Mouse (Mus musculus) forebrain, postnatal 0 days (tissue): Measurements from ENCODE around the gene Bbof1. TPM values are rescaled to one million over a fixed set of nuclear protein-coding genes. Genes with fewer than 3 reads are reported as not detected.

Experiments
- ATAC-seq: fragments of 200-750 bp; cut with Nextera tagmentation; 2 replicates; pipeline ENCODE4 v1.8.0; 2017; ENCODE audit warnings: mild to moderate bottlenecking, moderate library complexity
- DNase-seq: peaks from one replicate; pipeline ENCODE4 v3.0.0-alpha.2; 2015
- H3K27ac ChIP-seq: fragments of 300-500 bp; sonication (generic); 2 replicates; pipeline ENCODE4 v1.5.1; 2014; ENCODE audit warnings: low read depth, mild to moderate bottlenecking, antibody characterized with exemption, low read length, moderate library complexity, mixed read lengths
- H3K27me3 ChIP-seq: fragments of 300-500 bp; sonication (generic); 2 replicates; pipeline ENCODE4 v1.6.1; 2014; ENCODE audit warnings: mild to moderate bottlenecking, low read length, mixed read lengths; ENCODE audit not compliant: insufficient read depth
- H3K36me3 ChIP-seq: fragments of 300-500 bp; sonication (generic); 2 replicates; pipeline ENCODE4 v1.6.1; 2014; ENCODE audit warnings: mild to moderate bottlenecking, moderate library complexity; ENCODE audit not compliant: insufficient read depth
- H3K4me1 ChIP-seq: fragments of 300-500 bp; sonication (generic); 2 replicates; pipeline ENCODE4 v1.6.1; 2014; ENCODE audit warnings: antibody characterized with exemption; ENCODE audit not compliant: insufficient read depth
- H3K4me2 ChIP-seq: fragments of 300-500 bp; sonication (generic); 2 replicates; pipeline ENCODE4 v1.6.1; 2014; ENCODE audit warnings: low read depth, mild to moderate bottlenecking, moderate library complexity
- H3K4me3 ChIP-seq: fragments of 300-500 bp; sonication (generic); 2 replicates; pipeline ENCODE4 v1.5.1; 2014; ENCODE audit warnings: low read depth, low read length, mixed read lengths
- H3K9ac ChIP-seq: fragments of 300-500 bp; sonication (generic); 2 replicates; pipeline ENCODE4 v1.6.1; 2014; ENCODE audit warnings: mild to moderate bottlenecking
- H3K9me3 ChIP-seq: fragments of 300-500 bp; sonication (generic); 2 replicates; pipeline ENCODE4 v1.6.1; 2016; ENCODE audit warnings: low read length
- CTCF ChIP-seq: sonication (generic); IDR thresholded peaks from 2 replicates; pipeline ENCODE4 v1.5.1; 2016; ENCODE audit warnings: antibody characterized with exemption, control low read depth, low read depth
- WGBS: fragments of 180-500 bp; shearing (Covaris S2); extraction: QIAGEN DNeasy Blood & Tissue Kit; methylation state at CpG from one replicate; pipeline ENCODE4 v1.1.7; 2014; 5-methylcytosine and 5-hydroxymethylcytosine counted together
- polyA plus RNA-seq: library from polyadenylated mRNA; unstranded; fragments of >200 nt; fragmentation: Nextera tagmentation; extraction: Ambion mirVana; gene quantifications from 2 replicates; pipeline ENCODE4 v1.2.1, GENCODE M21; 2015
- total RNA-seq: library from RNA; depleted of rRNA; stranded (reverse); fragments of >200 nt; gene quantifications from 2 replicates; pipeline ENCODE4 v1.2.3, GENCODE M21; 2014

Bbof1 gene
- total and polyA plus RNA-seq, 2 experiments from 2014 or later: 3.0 TPM

GRCm38 (mm10) chr12:84416834-84417604 lies 8.1 kb downstream of the Bbof1 start, which contains the start of gene Rnf113a2:
Gene Rnf113a2, plus strand, starts transcription at chr12:84417196.
- H3K9me3 ChIP-seq: no peaks in the 10 kb centered on the region
- TF ChIP-seq CTCF: no peak
- peak within 1 kb of the TSS; percentile 63 for H3K9ac ChIP-seq
- peak within 1 kb of the TSS; percentile 63 for H3K4me3 ChIP-seq
- 3% methylated on average over 50 of the region's 50 CpGs for WGBS
- peaks cover 6% of the 10 kb centered on the region; the same call in 1 of the 2 replicates for H3K4me1 ChIP-seq
- H3K36me3 ChIP-seq: no peaks in the 10 kb centered on the region
- DNase-seq (peak; percentile 97), ATAC-seq (peak; percentile 99)
- H3K27me3 ChIP-seq: no peaks in the 10 kb centered on the region
- peak within 1 kb of the TSS; percentile 78 for H3K4me2 ChIP-seq
- peak within 1 kb of the TSS; percentile 80 for H3K27ac ChIP-seq

DNA sequence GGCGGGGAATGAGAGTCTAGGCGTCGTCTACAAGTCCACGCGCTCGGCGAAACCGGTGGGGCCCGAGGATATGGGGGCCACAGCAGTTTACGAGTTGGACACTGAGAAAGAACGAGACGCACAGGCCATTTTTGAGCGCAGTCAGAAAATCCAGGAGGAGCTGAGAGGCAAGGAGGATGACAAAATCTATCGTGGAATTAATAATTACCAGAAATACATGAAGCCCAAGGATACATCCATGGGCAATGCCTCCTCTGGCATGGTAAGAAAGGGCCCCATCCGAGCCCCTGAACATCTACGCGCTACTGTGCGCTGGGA lies 8.7 kb downstream of the Bbof1 start:
- H3K27ac ChIP-seq: peak overlapping the region; percentile 80
- peak overlapping the region; percentile 63 for H3K9ac ChIP-seq
- H3K36me3 ChIP-seq: no peaks in the 10 kb centered on the region
- peak overlapping the region; percentile 63 for H3K4me3 ChIP-seq
- 44% methylated on average over 18 of the region's 18 CpGs for WGBS
- no peaks in the 10 kb centered on the region for H3K9me3 ChIP-seq
- H3K27me3 ChIP-seq: no peaks in the 10 kb centered on the region
- peaks cover 6% of the 10 kb centered on the region; the same call in 1 of the 2 replicates for H3K4me1 ChIP-seq
- DNase-seq (no peak), ATAC-seq (no peak)
- no peak for TF ChIP-seq CTCF
- H3K4me2 ChIP-seq: peak overlapping the region; percentile 78

- H3K27me3 ChIP-seq: no peaks in the 10 kb centered on the region
Measured at GRCm38 (mm10) chr12:84423990-84424389, 15.1 kb downstream of the Bbof1 start.

GRCm38 (mm10) chr12:84429825-84430224 lies 21.0 kb downstream of the Bbof1 start:
- ATAC-seq: no peak
- WGBS: 95% methylated on average over 2 of the region's 2 CpGs
- no peak for TF ChIP-seq CTCF

More at GRCm38 (mm10) chr12:84423990-84424389, 15.1 kb downstream of the Bbof1 start:
- DNase-seq: no peak
- H3K9ac ChIP-seq: no peak overlapping the region
- H3K27ac ChIP-seq: no peak overlapping the region
- no peak overlapping the region for H3K4me2 ChIP-seq
- no peaks in the 10 kb centered on the region for H3K36me3 ChIP-seq
- no peak for ATAC-seq
- no peaks in the 10 kb centered on the region for H3K4me1 ChIP-seq
- WGBS: 60% methylated on average over 3 of the region's 3 CpGs
- H3K4me3 ChIP-seq: no peak overlapping the region
- H3K9me3 ChIP-seq: no peaks in the 10 kb centered on the region
- no peak for TF ChIP-seq CTCF

GRCm38 (mm10) chr12:84438697-84439096 lies 29.8 kb downstream of the Bbof1 start:
- H3K36me3 ChIP-seq: peaks cover 33% of the 10 kb centered on the region
- ATAC-seq (no peak), DNase-seq (no peak)
- H3K9me3 ChIP-seq: no peaks in the 10 kb centered on the region
- no peak overlapping the region for H3K9ac ChIP-seq
- WGBS: 92% methylated on average over 2 of the region's 2 CpGs
- no peak for TF ChIP-seq CTCF
- no peaks in the 10 kb centered on the region for H3K4me1 ChIP-seq
- no peak overlapping the region for H3K27ac ChIP-seq
- no peaks in the 10 kb centered on the region for H3K27me3 ChIP-seq
- H3K4me3 ChIP-seq: no peak overlapping the region
- H3K4me2 ChIP-seq: no peak overlapping the region

More at GRCm38 (mm10) chr12:84429825-84430224, 21.0 kb downstream of the Bbof1 start:
- Histone ChIP-seq H3K27ac (no peak overlapping the region), H3K9me3 (no peaks in the 10 kb centered on the region), H3K9ac (no peak overlapping the region), H3K27me3 (no peaks in the 10 kb centered on the region), H3K4me1 (no peaks in the 10 kb centered on the region), H3K36me3 (peaks cover 31% of the 10 kb centered on the region), H3K4me3 (no peak overlapping the region), H3K4me2 (no peak overlapping the region)
- no peak for DNase-seq

- Histone ChIP-seq H3K9ac (no peak overlapping the region), H3K4me3 (no peak overlapping the region), H3K9me3 (no peaks in the 10 kb centered on the region), H3K4me2 (no peak overlapping the region), H3K27ac (no peak overlapping the region), H3K27me3 (no peaks in the 10 kb centered on the region), H3K4me1 (no peaks in the 10 kb centered on the region), H3K36me3 (peaks cover 17% of the 10 kb centered on the region)
- TF ChIP-seq CTCF: no peak
- ATAC-seq (no peak), DNase-seq (no peak)
- 81% methylated on average over 4 of the region's 4 CpGs for WGBS
Measured at GRCm38 (mm10) chr12:84442526-84442925, 33.7 kb downstream of the Bbof1 start.

- WGBS: 75% methylated on average over 1 of the region's 1 CpGs
- Histone ChIP-seq H3K9ac (no peak overlapping the region), H3K27ac (no peak overlapping the region), H3K4me1 (peaks cover 13% of the 10 kb centered on the region; the same call in 1 of the 2 replicates), H3K27me3 (no peaks in the 10 kb centered on the region), H3K4me2 (no peak overlapping the region), H3K9me3 (no peaks in the 10 kb centered on the region), H3K4me3 (no peak overlapping the region), H3K36me3 (no peaks in the 10 kb centered on the region)
- DNase-seq (no peak), ATAC-seq (no peak)
- no peak for TF ChIP-seq CTCF
Measured at GRCm38 (mm10) chr12:84447386-84447785, 38.5 kb downstream of the Bbof1 start.
